Mouse (Mus musculus): Measurements from ENCODE around the gene Nt5dc2.

Nt5dc2 gene

DNA sequence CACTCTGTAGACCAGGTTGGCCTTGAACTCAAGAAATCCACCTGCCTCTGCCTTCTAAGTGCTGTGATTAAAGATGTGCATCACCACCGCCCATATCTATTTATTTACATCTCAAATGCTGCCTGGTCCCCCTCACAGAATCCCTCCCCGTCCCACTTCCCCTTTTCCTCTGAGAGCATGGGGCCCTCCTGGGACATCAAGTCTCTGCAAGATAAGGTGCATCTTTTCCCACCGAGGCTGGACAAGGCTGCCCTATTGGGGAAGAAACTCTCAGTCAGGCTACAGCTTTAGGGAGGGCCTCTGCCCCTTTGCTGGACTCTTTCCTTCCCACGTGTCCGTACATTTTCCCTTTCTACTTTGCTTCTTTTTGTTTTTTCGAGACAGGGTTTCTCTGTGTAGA lies 38.7 kb downstream of the Nt5dc2 start:
- peak; percentile 95 for DNase-seq

DNA sequence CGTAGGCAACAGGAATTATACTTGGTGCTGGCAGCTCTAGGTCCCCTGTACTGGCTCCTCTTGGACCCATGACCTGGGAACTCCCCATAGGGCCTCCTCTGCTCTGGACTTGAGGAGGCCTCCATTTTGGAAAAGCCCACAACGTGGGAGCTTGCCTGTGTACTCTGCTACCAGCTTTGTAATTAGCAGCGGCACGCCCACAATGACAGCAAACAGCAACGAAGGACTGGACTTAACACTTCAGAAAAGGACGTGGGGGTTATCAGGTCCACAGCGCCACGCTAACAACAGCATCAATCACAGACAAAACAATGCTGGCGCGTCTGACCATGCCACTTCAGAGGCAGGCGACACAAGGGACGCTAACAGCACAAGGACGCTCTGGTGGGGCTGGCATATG lies 40.1 kb downstream of the Nt5dc2 start:
- peak; percentile 91 for DNase-seq

- peak; percentile 93 for DNase-seq
Measured at GRCm38 (mm10) chr14:31171386-31171785, 40.5 kb downstream of the Nt5dc2 start.

- DNase-seq = peak; percentile 92
Measured at GRCm38 (mm10) chr14:31171821-31172220, 41.0 kb downstream of the Nt5dc2 start.

DNA sequence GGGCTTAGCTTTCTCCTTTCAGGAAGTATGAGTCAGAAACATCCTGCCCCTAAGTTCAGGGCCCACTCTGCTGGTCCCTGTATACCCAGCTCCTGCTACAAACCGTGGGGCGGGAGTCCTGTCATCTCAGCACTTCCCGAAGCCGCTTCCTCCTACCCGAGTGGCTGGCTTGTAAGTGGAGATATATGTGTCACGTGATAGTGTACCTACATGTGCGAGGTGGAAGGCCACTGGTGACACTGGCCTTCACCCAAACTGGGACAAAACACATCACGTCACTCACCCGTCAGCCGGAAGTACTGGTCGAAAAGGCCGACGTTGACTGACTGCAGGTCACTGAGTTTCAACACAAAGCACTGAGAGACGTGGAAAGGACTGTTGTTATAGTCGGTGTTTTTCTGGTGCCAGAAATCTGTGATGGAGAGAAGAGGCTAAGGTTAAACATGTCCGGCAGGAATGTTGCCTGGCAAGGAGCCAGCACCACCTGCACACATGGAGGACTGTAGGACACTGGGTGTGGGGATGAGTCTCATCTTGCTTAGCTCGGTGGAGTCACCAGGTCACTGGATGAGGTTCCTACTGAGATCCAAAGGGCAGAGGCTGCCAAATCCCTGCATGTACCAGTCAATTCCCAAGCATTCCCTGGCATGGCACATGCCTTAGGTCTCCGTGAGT lies 42.1 kb downstream of the Nt5dc2 start:
- peak; percentile 98 for DNase-seq

DNA sequence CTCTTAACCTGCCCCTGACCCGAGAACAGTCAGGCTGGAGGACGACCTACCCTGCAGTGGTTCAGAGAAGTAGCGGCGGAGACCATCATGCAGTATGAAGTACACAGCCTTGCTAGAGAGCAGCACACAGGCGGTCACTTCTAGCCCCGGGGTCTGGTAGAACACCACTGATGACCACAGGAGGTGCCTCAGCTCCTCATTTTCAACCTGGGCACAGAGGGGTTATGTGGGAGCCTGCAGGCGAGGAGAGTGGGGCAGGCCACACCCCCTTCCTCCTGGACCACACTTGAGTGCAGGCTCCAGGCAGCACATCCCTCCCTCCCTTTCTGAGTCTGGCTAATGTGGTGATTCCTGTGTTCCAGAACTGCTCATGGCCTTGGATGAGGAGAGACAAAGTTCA lies 42.7 kb downstream of the Nt5dc2 start:
- peak; percentile 91 for DNase-seq

- DNase-seq = peak; percentile 93
Measured at GRCm38 (mm10) chr14:31177287-31177686, 46.4 kb downstream of the Nt5dc2 start.

DNA sequence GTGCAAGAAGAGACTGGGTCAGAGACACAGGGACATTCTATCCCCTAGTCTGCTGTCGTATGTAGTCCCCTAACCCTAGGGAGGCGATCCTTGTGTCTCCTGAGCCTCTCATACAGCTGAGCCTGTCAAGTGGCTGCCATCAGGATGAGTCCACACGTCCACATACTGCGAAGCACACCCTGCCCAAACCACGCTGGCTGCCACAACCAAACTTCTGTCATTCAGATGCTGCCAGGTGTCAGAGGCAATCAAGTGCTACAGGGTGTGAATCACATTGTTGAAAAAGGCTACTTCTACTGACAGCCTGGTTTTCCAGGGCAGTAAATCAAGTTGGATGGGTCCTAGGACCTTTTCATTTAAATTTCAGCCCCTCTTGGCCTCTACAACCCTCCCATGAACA lies 46.9 kb downstream of the Nt5dc2 start:
- no peak for DNase-seq

- peak; percentile 93 for DNase-seq
Measured at GRCm38 (mm10) chr14:31179677-31180365, 49.0 kb downstream of the Nt5dc2 start.

DNA sequence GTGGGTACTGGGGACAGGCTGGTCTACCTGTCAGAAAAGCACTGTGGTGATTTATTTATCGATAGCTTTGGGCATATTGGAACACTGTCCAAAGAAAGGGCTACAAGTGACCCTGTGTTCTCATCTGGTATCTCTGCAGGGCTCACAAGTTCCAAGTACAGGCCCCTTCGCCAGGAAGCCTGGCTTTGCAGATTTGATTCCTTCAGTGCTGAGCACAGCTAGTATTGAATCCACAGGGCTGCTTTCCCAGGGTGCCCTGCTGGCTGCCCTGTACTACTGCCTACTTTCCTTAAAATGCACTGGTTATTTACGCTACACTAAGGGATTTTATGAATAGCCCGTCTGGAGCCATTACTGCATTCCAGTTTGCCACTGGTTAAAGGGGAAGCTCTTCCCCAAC lies 50.7 kb downstream of the Nt5dc2 start:
- peak; percentile 95 for DNase-seq

DNA sequence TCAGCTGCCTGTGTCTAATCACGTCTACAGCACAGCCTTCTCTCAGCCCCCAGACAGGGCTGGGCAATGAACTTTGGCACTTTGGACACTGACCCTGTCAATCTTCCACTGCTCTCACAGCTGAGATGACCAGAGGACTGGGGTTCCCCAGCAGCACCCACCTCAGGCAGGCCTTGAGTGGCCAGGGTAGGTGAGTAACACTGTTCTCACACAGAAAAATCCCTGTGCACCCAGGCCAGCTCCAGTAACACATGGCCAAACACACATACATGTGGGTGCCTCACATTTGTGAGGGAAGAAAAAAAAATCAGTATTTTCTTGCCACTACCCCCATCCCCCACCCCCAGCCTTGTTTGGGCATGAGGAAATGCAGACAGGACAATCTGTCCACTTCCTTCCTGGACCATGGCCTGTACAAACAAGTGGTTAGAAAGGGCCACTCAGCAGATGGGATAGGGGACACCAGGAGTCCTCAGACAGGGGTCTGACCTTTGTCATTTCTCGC lies 52.0 kb downstream of the Nt5dc2 start:
- DNase-seq = peak; percentile 98

- no peak for DNase-seq
Measured at GRCm38 (mm10) chr14:31183541-31183940, 52.7 kb downstream of the Nt5dc2 start.

DNA sequence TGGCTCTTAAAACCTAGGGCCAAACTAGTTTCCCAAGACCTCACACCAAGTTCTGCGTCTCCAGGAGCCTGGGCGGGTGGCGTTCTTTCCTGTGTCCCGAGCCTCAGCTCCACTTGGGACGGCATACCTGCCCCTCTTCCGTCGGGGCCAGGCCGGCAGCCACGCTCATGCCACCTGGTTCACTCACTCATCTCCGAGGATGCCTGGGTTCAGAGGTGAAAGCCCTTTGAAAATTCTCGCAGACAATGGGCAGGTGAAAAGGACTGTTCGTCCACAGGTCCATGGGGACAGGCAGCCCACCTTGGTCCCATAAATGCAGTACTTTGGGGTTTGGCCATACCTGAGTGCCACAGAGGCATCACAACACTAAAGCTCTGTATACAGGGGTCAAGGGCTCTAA lies 53.3 kb downstream of the Nt5dc2 start:
- peak; percentile 91 for DNase-seq

DNA sequence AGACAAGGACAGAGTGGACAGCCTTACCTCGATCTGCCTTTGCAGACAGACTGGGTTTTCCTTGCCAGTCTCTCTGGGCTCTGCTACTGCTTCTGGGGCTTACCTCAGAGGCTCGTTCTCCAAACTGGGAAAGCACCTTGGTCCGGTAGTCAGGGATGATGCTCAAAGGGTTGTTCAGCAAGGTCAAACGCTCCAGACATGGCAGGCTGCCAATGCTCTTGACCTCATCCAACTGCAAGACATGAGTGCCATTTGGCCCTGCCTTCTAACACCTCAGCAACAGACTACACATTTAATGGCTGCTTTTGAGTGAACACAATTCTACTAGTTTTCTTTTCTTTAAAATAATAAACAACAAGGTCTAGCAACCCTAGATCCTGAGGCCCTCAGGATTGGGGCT lies 55.8 kb downstream of the Nt5dc2 start:
- peak; percentile 94 for DNase-seq

Data from heart, adult 11 months (tissue).